Mouse (Mus musculus): ENCODE measurements around the gene Ptprj. TPM values are rescaled to one million over a fixed set of nuclear protein-coding genes. Genes with fewer than 3 reads are reported as not detected.

Ptprj gene
- polyA plus RNA-seq, 1 experiment: 23.2 TPM

DNA sequence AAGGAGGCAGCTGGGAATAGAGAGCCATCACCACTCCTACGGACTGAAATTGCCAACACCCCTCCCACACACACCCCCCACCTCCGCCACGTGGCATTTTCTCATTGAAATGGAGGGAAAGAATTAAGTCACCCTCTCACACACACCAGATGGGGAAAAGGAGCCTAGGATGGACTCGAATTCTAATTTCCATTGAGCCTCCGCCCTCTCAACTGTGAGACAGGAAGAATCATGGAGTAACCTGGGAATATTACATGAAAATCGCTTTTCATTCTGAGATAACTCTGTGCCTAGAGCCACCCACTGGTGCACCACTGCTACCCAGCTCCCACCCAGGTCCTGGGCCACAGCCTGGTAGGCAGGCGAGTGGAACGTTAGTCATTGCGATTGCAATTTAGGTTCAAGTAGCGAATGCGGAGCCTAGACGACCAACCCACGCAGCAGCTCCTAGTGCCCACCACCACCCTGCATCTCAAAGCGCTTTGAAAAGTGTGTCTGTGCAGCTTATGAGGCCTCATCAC is 34.3 kb upstream of the Ptprj start:
- DNase-seq: no peak
- H3K4me1 ChIP-seq (ENCODE audit: control insufficient read depth, insufficient read depth, low read length): no peaks in the 10 kb centered on the region
- H3K27me3 ChIP-seq (replicated peaks; ENCODE audit: control insufficient read depth, insufficient read depth, low read length): no peaks in the 10 kb centered on the region
- H3K4me3 ChIP-seq (ENCODE audit: insufficient read depth, low read depth, low read length): no peak overlapping the region
- no peaks in the 10 kb centered on the region for H3K36me3 ChIP-seq (ENCODE audit: control insufficient read depth, insufficient read depth, low read length)
- H3K27ac ChIP-seq (ENCODE audit: insufficient read depth, low read depth, low read length): no peak overlapping the region
- TF ChIP-seq POLR2A (IDR thresholded peaks at IDR 0.05; ENCODE audit: low read depth, low read length) (no peak), CTCF (conservative IDR thresholded peaks at IDR 0.05; ENCODE audit: insufficient read depth, insufficient read length, low read depth, low read length) (no peak)
- WGBS: 87% methylated on average over 14 of the region's 14 CpGs

DNA sequence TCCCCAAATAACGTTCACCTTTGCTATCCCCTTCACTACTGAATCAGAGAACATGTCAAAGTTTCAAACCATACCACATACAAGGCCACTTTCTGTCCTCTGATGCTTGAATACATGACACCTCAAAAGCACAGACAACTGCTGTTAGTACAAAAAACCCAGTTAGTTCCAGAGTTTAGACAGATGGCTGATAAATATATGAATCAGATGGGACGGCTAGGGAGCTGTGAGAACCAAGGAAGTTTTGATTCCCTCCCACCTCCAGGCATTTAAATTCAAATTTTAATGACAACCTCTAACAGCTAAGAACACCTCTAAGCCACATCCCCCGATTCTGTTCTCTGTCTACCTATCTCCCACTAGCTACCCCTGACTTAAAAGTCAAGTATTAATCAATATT is 33.1 kb upstream of the Ptprj start:
- Histone ChIP-seq H3K27ac (ENCODE audit: insufficient read depth, low read depth, low read length) (no peak overlapping the region), H3K27me3 (replicated peaks; ENCODE audit: control insufficient read depth, insufficient read depth, low read length) (no peaks in the 10 kb centered on the region), H3K4me3 (ENCODE audit: insufficient read depth, low read depth, low read length) (no peak overlapping the region), H3K4me1 (ENCODE audit: control insufficient read depth, insufficient read depth, low read length) (no peaks in the 10 kb centered on the region), H3K36me3 (ENCODE audit: control insufficient read depth, insufficient read depth, low read length) (no peaks in the 10 kb centered on the region)
- TF ChIP-seq CTCF (conservative IDR thresholded peaks at IDR 0.05; ENCODE audit: insufficient read depth, insufficient read length, low read depth, low read length): no peak
- TF ChIP-seq POLR2A (IDR thresholded peaks at IDR 0.05; ENCODE audit: low read depth, low read length): no peak
- DNase-seq: no peak
- 77% methylated on average over 3 of the region's 3 CpGs for WGBS

DNA sequence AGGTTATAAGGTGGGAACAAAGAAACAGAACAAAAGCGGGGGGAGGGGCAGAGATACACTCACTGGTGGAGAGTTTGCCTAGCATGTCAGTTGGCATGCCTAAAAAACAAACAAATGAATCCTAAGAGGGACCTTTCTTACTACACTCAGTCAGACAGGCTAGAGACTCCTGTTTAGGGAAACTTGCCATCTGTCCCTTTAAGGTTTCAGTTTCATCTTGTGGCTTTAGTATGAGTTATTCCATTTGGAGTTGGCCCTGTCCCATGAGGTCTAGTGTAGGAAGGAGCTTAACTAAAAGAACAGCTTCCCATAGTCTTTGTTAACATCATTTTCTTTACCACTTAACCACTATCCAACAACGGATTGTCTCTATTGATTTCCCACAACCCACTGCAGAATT is 32.6 kb upstream of the Ptprj start:
- no peak for DNase-seq
- 87% methylated on average over 2 of the region's 2 CpGs for WGBS
- Histone ChIP-seq H3K4me3 (ENCODE audit: insufficient read depth, low read depth, low read length) (no peak overlapping the region), H3K36me3 (ENCODE audit: control insufficient read depth, insufficient read depth, low read length) (no peaks in the 10 kb centered on the region), H3K27me3 (replicated peaks; ENCODE audit: control insufficient read depth, insufficient read depth, low read length) (no peaks in the 10 kb centered on the region), H3K4me1 (ENCODE audit: control insufficient read depth, insufficient read depth, low read length) (no peaks in the 10 kb centered on the region), H3K27ac (ENCODE audit: insufficient read depth, low read depth, low read length) (no peak overlapping the region)
- TF ChIP-seq CTCF (conservative IDR thresholded peaks at IDR 0.05; ENCODE audit: insufficient read depth, insufficient read length, low read depth, low read length) (no peak), POLR2A (IDR thresholded peaks at IDR 0.05; ENCODE audit: low read depth, low read length) (no peak)

DNA sequence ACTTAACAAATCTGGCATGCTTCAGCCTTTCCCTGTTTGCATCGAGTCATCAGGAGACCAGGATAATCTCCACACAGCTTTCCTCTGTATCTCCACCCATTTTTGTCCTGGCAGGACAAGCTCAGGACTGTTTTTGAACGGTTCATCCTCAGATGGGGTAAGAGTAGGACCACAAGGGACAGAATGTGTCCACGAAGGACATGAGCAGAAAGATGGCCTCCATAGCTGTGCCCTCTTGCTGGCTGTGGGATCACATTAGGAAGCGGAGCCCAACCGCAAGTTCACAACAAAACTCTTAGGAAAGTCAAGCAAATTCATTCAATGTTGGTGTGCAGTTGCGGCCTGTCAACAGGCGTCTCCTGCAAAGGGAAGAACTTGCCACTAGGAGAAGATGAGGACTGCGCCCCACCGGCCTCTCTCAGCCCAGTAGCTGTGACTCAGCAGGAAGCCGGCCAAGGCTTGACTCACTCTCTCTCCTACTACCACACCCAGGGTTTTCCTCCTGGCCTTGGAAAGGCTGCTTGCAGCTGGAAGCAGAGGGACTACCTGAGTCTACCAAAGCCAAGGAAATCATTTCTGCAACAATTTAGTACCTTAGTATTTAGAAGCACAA is 31.6 kb upstream of the Ptprj start:
- no peak for DNase-seq
- Histone ChIP-seq H3K27ac (ENCODE audit: insufficient read depth, low read depth, low read length) (no peak overlapping the region), H3K4me3 (ENCODE audit: insufficient read depth, low read depth, low read length) (no peak overlapping the region), H3K27me3 (replicated peaks; ENCODE audit: control insufficient read depth, insufficient read depth, low read length) (no peaks in the 10 kb centered on the region), H3K4me1 (ENCODE audit: control insufficient read depth, insufficient read depth, low read length) (no peaks in the 10 kb centered on the region), H3K36me3 (ENCODE audit: control insufficient read depth, insufficient read depth, low read length) (no peaks in the 10 kb centered on the region)
- WGBS: 85% methylated on average over 10 of the region's 10 CpGs
- TF ChIP-seq POLR2A (IDR thresholded peaks at IDR 0.05; ENCODE audit: low read depth, low read length) (no peak), CTCF (conservative IDR thresholded peaks at IDR 0.05; ENCODE audit: insufficient read depth, insufficient read length, low read depth, low read length) (no peak)

DNA sequence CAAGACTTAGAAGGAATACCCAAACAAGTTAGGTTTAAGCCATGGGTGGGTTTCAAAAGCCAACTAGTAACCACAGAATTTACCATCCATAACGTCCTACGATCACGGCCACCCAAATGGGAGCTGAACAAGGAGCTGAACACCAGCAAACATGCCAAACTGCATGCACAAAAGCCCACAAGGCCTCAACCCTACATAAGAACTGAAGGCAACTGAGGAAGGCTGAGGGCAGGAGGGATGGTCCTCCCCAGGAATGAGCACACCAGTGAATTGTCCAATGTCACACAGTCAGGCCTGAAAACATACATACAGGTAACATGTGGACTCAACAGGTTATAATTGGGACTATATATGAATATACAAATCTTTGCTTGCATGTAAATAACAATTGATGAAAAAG is 20.6 kb upstream of the Ptprj start:
- H3K36me3 ChIP-seq (ENCODE audit: control insufficient read depth, insufficient read depth, low read length): no peaks in the 10 kb centered on the region
- TF ChIP-seq POLR2A (IDR thresholded peaks at IDR 0.05; ENCODE audit: low read depth, low read length) (no peak), CTCF (conservative IDR thresholded peaks at IDR 0.05; ENCODE audit: insufficient read depth, insufficient read length, low read depth, low read length) (no peak)
- no peaks in the 10 kb centered on the region for H3K27me3 ChIP-seq (replicated peaks; ENCODE audit: control insufficient read depth, insufficient read depth, low read length)
- H3K4me3 ChIP-seq (ENCODE audit: insufficient read depth, low read depth, low read length): no peak overlapping the region
- WGBS: 96% methylated on average over 3 of the region's 3 CpGs
- no peaks in the 10 kb centered on the region for H3K4me1 ChIP-seq (ENCODE audit: control insufficient read depth, insufficient read depth, low read length)
- H3K27ac ChIP-seq (ENCODE audit: insufficient read depth, low read depth, low read length): no peak overlapping the region
- DNase-seq: no peak

DNA sequence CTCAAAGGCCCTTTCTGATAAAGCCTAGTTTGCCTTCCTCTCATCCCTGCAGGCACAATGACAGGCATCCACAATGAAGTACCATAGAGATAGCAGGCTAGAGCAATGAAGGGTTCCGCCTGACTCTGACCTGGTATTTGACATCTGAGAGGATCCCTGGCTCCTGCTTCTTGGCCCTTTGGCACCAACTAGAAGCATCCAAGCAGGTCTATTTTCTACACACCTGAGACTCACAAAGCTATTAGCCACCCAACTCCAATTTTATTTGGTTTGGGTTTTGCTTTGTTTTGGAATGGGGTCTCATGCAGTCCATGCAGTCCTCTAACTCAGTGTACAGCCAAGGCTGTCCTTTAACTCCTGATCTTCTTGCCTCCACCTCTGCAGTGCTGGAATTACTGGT is 7.7 kb upstream of the Ptprj start:
- no peak for TF ChIP-seq CTCF (conservative IDR thresholded peaks at IDR 0.05; ENCODE audit: insufficient read depth, insufficient read length, low read depth, low read length)
- no peak for TF ChIP-seq POLR2A (IDR thresholded peaks at IDR 0.05; ENCODE audit: low read depth, low read length)
- Histone ChIP-seq H3K4me1 (ENCODE audit: control insufficient read depth, insufficient read depth, low read length) (no peaks in the 10 kb centered on the region), H3K36me3 (ENCODE audit: control insufficient read depth, insufficient read depth, low read length) (no peaks in the 10 kb centered on the region), H3K4me3 (ENCODE audit: insufficient read depth, low read depth, low read length) (no peak overlapping the region), H3K27me3 (replicated peaks; ENCODE audit: control insufficient read depth, insufficient read depth, low read length) (no peaks in the 10 kb centered on the region), H3K27ac (ENCODE audit: insufficient read depth, low read depth, low read length) (no peak overlapping the region)
- 100% methylated on average over 1 of the region's 1 CpGs for WGBS
- DNase-seq: no peak

DNA sequence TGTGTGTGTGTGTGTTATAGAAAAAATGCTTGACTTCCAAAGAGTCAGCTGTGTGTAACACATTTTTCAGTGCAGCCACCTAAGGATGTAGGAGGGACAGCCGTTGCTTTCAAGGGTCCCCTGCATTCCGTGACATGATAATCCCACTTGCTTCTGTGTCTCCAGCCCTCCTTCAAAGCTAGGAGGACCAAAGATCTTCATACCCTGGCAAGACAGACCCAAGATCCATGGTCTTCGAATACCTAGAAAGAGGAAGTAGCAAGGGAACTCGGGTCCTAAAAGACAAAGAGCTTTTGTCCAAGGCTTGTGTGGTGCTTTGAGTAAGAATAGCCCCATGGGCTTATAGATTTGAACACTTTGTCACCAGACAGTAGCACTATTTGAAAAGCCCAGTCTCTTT is 4.1 kb upstream of the Ptprj start:
- DNase-seq: no peak
- Histone ChIP-seq H3K27me3 (replicated peaks; ENCODE audit: control insufficient read depth, insufficient read depth, low read length) (no peaks in the 10 kb centered on the region), H3K27ac (ENCODE audit: insufficient read depth, low read depth, low read length) (peak overlapping the region; percentile 17; the same call in 1 of the 2 replicates), H3K4me3 (ENCODE audit: insufficient read depth, low read depth, low read length) (no peak overlapping the region), H3K4me1 (ENCODE audit: control insufficient read depth, insufficient read depth, low read length) (peaks cover 3% of the 10 kb centered on the region; the same call in 1 of the 2 replicates), H3K36me3 (ENCODE audit: control insufficient read depth, insufficient read depth, low read length) (no peaks in the 10 kb centered on the region)
- no peak for TF ChIP-seq CTCF (conservative IDR thresholded peaks at IDR 0.05; ENCODE audit: insufficient read depth, insufficient read length, low read depth, low read length)
- no peak for TF ChIP-seq POLR2A (IDR thresholded peaks at IDR 0.05; ENCODE audit: low read depth, low read length)
- 64% methylated on average over 4 of the region's 4 CpGs for WGBS

Measured in kidney, adult 2 months (tissue).